Mouse (Mus musculus) embryonic facial prominence, embryonic 12.5 days (tissue): ENCODE data around the gene Tent5d. TPM values are rescaled to one million over a fixed set of nuclear protein-coding genes. Genes with fewer than 3 reads are reported as not detected.

ENCODE experiments used
- ATAC-seq: fragments of 200-750 bp; cut with Nextera tagmentation; 2 replicates; pipeline ENCODE4 v1.8.0; 2017; ENCODE audit not compliant: insufficient number of reproducible peaks, insufficient read depth, low FRiP score, low TSS enrichment
- H3K27ac ChIP-seq: fragments of 300-500 bp; sonication (generic); 2 replicates; pipeline ENCODE4 v1.5.1; 2016; ENCODE audit warnings: mild to moderate bottlenecking
- H3K27me3 ChIP-seq: fragments of 300-500 bp; sonication (generic); 2 replicates; pipeline ENCODE4 v1.6.1; 2016; ENCODE audit warnings: mild to moderate bottlenecking, moderate library complexity
- H3K36me3 ChIP-seq: fragments of 300-500 bp; sonication (generic); 2 replicates; pipeline ENCODE4 v1.6.1; 2016; ENCODE audit warnings: mild to moderate bottlenecking
- H3K4me1 ChIP-seq: fragments of 300-500 bp; sonication (generic); 2 replicates; pipeline ENCODE4 v1.6.1; 2016
- H3K4me2 ChIP-seq: fragments of 300-500 bp; sonication (generic); replicated peaks from 2 replicates; pipeline ENCODE4 v1.6.1; 2016; ENCODE audit warnings: mild to moderate bottlenecking, moderate library complexity
- H3K4me3 ChIP-seq: fragments of 300-500 bp; sonication (generic); 2 replicates; pipeline ENCODE4 v1.5.1; 2016; ENCODE audit warnings: mild to moderate bottlenecking
- H3K9ac ChIP-seq: fragments of 300-500 bp; sonication (generic); 2 replicates; pipeline ENCODE4 v1.6.1; 2016; ENCODE audit warnings: mild to moderate bottlenecking, moderate library complexity
- H3K9me3 ChIP-seq: fragments of 300-500 bp; sonication (generic); 2 replicates; pipeline ENCODE4 v1.6.1; 2016; ENCODE audit warnings: mild to moderate bottlenecking, moderate library complexity
- WGBS: fragments of 180-500 bp; shearing (Covaris S2); methylation state at CpG from one replicate; pipeline ENCODE4 v1.1.7; 2016; 5-methylcytosine and 5-hydroxymethylcytosine counted together
- polyA plus RNA-seq: library from polyadenylated mRNA; unstranded; fragments of >200 nt; fragmentation: Nextera tagmentation; extraction: Ambion mirVana; gene quantifications from 2 replicates; pipeline ENCODE4 v1.2.1, GENCODE M21; 2016

The Tent5d gene
- polyA plus RNA-seq, result 0.22 and 0.33 TPM in 2 replicates

GRCm38 (mm10) chrX:107792290-107792689 lies at the start of gene Tent5d:
TSS of gene Tent5d (plus strand) at chrX:107792590.
- no peak within 1 kb of the TSS for H3K9ac ChIP-seq
- WGBS, result 81% methylated on average over 1 of the region's 1 CpGs
- ATAC-seq, result no peak
- no peaks in the 10 kb centered on the region for H3K27me3 ChIP-seq
- H3K4me1 ChIP-seq, result no peaks in the 10 kb centered on the region
- no peak within 1 kb of the TSS for H3K4me3 ChIP-seq
- H3K9me3 ChIP-seq, result no peaks in the 10 kb centered on the region
- H3K36me3 ChIP-seq, result no peaks in the 10 kb centered on the region
- H3K4me2 ChIP-seq, result no peak within 1 kb of the TSS
- H3K27ac ChIP-seq, result no peak within 1 kb of the TSS

GRCm38 (mm10) chrX:107767896-107768295 lies 24.5 kb upstream of the Tent5d start:
- no peaks in the 10 kb centered on the region for H3K4me1 ChIP-seq
- no peak for ATAC-seq
- WGBS, result 22% methylated on average over 3 of the region's 3 CpGs
- no peak overlapping the region for H3K27ac ChIP-seq
- H3K4me2 ChIP-seq, result no peak overlapping the region
- H3K4me3 ChIP-seq, result no peak overlapping the region
- no peaks in the 10 kb centered on the region for H3K27me3 ChIP-seq
- no peak overlapping the region for H3K9ac ChIP-seq
- no peaks in the 10 kb centered on the region for H3K9me3 ChIP-seq
- H3K36me3 ChIP-seq, result no peaks in the 10 kb centered on the region

- ATAC-seq, result no peak
- no peak overlapping the region for H3K4me2 ChIP-seq
- WGBS, result 96% methylated on average over 1 of the region's 1 CpGs
- no peak overlapping the region for H3K4me3 ChIP-seq
- H3K36me3 ChIP-seq, result no peaks in the 10 kb centered on the region
- H3K27ac ChIP-seq, result no peak overlapping the region
- H3K9ac ChIP-seq, result no peak overlapping the region
- no peaks in the 10 kb centered on the region for H3K9me3 ChIP-seq
- no peaks in the 10 kb centered on the region for H3K4me1 ChIP-seq
- H3K27me3 ChIP-seq, result no peaks in the 10 kb centered on the region
These were observed 2.3 kb upstream of the Tent5d start for GRCm38 (mm10) chrX:107790136-107790535.

- Histone ChIP-seq H3K9ac (no peak overlapping the region), H3K4me3 (no peak overlapping the region)
These were observed 1.5 kb upstream of the Tent5d start for GRCm38 (mm10) chrX:107790750-107791493.

GRCm38 (mm10) chrX:107795785-107796184 lies 3.4 kb downstream of the Tent5d start:
- Histone ChIP-seq H3K27ac (no peak overlapping the region), H3K36me3 (no peaks in the 10 kb centered on the region), H3K9ac (no peak overlapping the region), H3K9me3 (no peaks in the 10 kb centered on the region), H3K4me3 (no peak overlapping the region), H3K27me3 (no peaks in the 10 kb centered on the region), H3K4me1 (no peaks in the 10 kb centered on the region), H3K4me2 (no peak overlapping the region)
- no peak for ATAC-seq
- 62% methylated on average over 1 of the region's 1 CpGs for WGBS

More at GRCm38 (mm10) chrX:107790750-107791493, 1.5 kb upstream of the Tent5d start:
- H3K9me3 ChIP-seq, result no peaks in the 10 kb centered on the region
- H3K4me2 ChIP-seq, result no peak overlapping the region
- no peak overlapping the region for H3K27ac ChIP-seq
- H3K27me3 ChIP-seq, result no peaks in the 10 kb centered on the region
- no peak for ATAC-seq
- no peaks in the 10 kb centered on the region for H3K36me3 ChIP-seq
- 21% methylated on average over 8 of the region's 8 CpGs for WGBS
- H3K4me1 ChIP-seq, result no peaks in the 10 kb centered on the region

- Histone ChIP-seq H3K4me3 (no peak overlapping the region), H3K9me3 (no peaks in the 10 kb centered on the region), H3K4me2 (no peak overlapping the region), H3K27ac (no peak overlapping the region), H3K36me3 (no peaks in the 10 kb centered on the region), H3K4me1 (no peaks in the 10 kb centered on the region), H3K9ac (no peak overlapping the region), H3K27me3 (no peaks in the 10 kb centered on the region)
- no peak for ATAC-seq
- WGBS, result 84% methylated on average over 2 of the region's 2 CpGs
These were observed 4.5 kb downstream of the Tent5d start for GRCm38 (mm10) chrX:107796919-107797318.

- Histone ChIP-seq H3K27me3 (no peaks in the 10 kb centered on the region), H3K4me2 (no peak overlapping the region), H3K9ac (no peak overlapping the region), H3K9me3 (no peaks in the 10 kb centered on the region), H3K27ac (no peak overlapping the region), H3K36me3 (no peaks in the 10 kb centered on the region), H3K4me3 (no peak overlapping the region), H3K4me1 (no peaks in the 10 kb centered on the region)
- no peak for ATAC-seq
These were observed 19.7 kb downstream of the Tent5d start for GRCm38 (mm10) chrX:107812120-107812519.

GRCm38 (mm10) chrX:107815502-107816217 lies 23.3 kb downstream of the Tent5d start:
- Histone ChIP-seq H3K27me3 (no peaks in the 10 kb centered on the region), H3K27ac (no peak overlapping the region), H3K9ac (peak overlapping the region; percentile 51), H3K9me3 (no peaks in the 10 kb centered on the region), H3K4me3 (peak overlapping the region; percentile 55), H3K4me1 (no peaks in the 10 kb centered on the region), H3K36me3 (no peaks in the 10 kb centered on the region), H3K4me2 (peak overlapping the region; percentile 48)
- no peak; the same call in 1 of the 2 replicates for ATAC-seq
- 21% methylated on average over 32 of the region's 32 CpGs for WGBS

GRCm38 (mm10) chrX:107816218-107816554 lies 23.8 kb downstream of the Tent5d start, which contains the start of gene 2610002M06Rik:
TSS of gene 2610002M06Rik (minus strand) at chrX:107816334.
- WGBS, result 17% methylated on average over 28 of the region's 28 CpGs
- peak; percentile 99 for ATAC-seq
- H3K27me3 ChIP-seq, result no peaks in the 10 kb centered on the region
- no peaks in the 10 kb centered on the region for H3K36me3 ChIP-seq
- H3K4me1 ChIP-seq, result no peaks in the 10 kb centered on the region
- peak within 1 kb of the TSS; percentile 51 for H3K9ac ChIP-seq
- no peaks in the 10 kb centered on the region for H3K9me3 ChIP-seq
- H3K4me3 ChIP-seq, result peak within 1 kb of the TSS; percentile 55
- no peak within 1 kb of the TSS for H3K27ac ChIP-seq
- H3K4me2 ChIP-seq, result peak within 1 kb of the TSS; percentile 48

GRCm38 (mm10) chrX:107816726-107817125 lies 24.3 kb downstream of the Tent5d start:
- peak overlapping the region; percentile 55 for H3K4me3 ChIP-seq
- no peak overlapping the region for H3K27ac ChIP-seq
- no peaks in the 10 kb centered on the region for H3K27me3 ChIP-seq
- peak overlapping the region; percentile 48 for H3K4me2 ChIP-seq
- 82% methylated on average over 6 of the region's 6 CpGs for WGBS
- no peaks in the 10 kb centered on the region for H3K36me3 ChIP-seq
- H3K4me1 ChIP-seq, result no peaks in the 10 kb centered on the region
- H3K9ac ChIP-seq, result no peak overlapping the region
- ATAC-seq, result no peak
- H3K9me3 ChIP-seq, result no peaks in the 10 kb centered on the region

- H3K9me3 ChIP-seq, result no peaks in the 10 kb centered on the region
- no peak overlapping the region for H3K27ac ChIP-seq
- H3K4me2 ChIP-seq, result no peak overlapping the region
- no peaks in the 10 kb centered on the region for H3K4me1 ChIP-seq
- no peaks in the 10 kb centered on the region for H3K36me3 ChIP-seq
- H3K9ac ChIP-seq, result no peak overlapping the region
- WGBS, result 35% methylated on average over 4 of the region's 4 CpGs
- ATAC-seq, result no peak
- H3K27me3 ChIP-seq, result no peaks in the 10 kb centered on the region
- H3K4me3 ChIP-seq, result no peak overlapping the region
These were observed 65.8 kb downstream of the Tent5d start for GRCm38 (mm10) chrX:107858165-107858564.
